Mouse (Mus musculus): ENCODE results near the gene Espl1.
A peak's percentile ranks its signal among the peaks of the same experiment; 100 is the strongest.
"Not testable (repeated sequence)": the region's sequence is repeated elsewhere in the genome, so short reads cannot be mapped to it uniquely, and the experiment has no call there.

Gene Espl1

DNA sequence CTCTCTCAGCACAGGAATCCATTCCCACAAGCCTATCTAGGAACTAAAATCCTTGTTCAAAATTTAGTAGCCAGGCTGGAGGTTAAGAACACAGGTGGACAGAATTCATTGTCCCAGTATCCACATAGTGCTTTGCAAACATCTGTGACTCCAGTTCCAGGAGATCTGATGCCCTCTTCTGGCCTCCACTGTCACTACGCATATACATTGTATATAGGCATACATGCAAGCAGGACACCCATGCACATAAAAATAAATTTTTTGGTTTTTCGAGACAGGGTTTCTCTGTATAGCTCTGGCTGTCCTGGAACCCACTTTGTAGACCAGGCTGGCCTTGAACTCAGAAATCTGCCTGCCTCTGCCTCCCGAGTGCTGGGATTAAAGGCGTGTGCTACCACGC, 39.9 kb downstream of the Espl1 start:
- not testable (repeated sequence) for DNase-seq (ENCODE audit: low spot score)

DNA sequence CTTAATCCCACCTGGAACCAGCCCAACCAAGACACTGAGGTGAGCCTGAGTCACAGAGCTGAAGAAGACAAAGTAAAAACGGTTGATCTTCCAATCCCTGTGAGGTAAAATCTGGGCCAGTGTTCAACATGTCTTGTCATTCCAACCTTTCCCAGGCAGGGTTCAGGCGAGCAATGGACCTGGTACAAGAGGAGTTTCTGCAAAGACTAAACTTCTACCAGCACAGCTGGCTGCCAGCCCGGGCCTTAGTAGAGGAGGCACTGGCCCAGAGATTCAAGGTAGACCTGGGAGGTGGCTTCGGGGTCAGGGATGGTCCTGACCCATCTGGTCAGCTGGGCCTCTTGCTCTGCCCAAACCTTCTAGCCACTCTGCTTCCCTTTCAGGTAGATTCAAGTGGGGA, 40.9 kb downstream of the Espl1 start:
- no peak for DNase-seq (ENCODE audit: low spot score)

- no peak for DNase-seq (ENCODE audit: low spot score)
Observed at GRCm38 (mm10) chr15:102339612-102340011, 43.5 kb downstream of the Espl1 start.

GRCm38 (mm10) chr15:102341580-102341979, 45.5 kb downstream of the Espl1 start:
- no peak for DNase-seq (ENCODE audit: low spot score)

GRCm38 (mm10) chr15:102344490-102344889, 48.4 kb downstream of the Espl1 start:
- no peak for DNase-seq (ENCODE audit: low spot score)

DNA sequence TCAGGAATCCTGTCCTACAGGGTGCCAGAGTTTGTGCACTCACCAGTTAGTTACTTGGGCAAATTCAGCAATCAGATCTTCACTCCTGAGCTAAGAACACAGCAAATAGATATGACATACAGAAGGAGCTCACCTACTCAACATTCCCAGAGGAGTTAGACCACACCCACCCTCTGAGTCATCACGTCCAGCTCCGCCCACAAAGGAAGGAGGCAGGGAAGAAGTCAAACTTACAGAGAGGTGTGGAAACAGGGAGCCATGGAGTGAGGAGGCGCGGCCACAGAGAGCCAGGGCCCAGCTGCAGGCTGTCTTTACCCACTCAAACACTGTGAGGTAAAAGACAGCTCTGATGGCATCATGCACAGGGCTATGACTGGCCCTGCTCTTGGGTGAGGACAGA, 50.4 kb downstream of the Espl1 start:
- DNase-seq (ENCODE audit: low spot score), result no peak

DNA sequence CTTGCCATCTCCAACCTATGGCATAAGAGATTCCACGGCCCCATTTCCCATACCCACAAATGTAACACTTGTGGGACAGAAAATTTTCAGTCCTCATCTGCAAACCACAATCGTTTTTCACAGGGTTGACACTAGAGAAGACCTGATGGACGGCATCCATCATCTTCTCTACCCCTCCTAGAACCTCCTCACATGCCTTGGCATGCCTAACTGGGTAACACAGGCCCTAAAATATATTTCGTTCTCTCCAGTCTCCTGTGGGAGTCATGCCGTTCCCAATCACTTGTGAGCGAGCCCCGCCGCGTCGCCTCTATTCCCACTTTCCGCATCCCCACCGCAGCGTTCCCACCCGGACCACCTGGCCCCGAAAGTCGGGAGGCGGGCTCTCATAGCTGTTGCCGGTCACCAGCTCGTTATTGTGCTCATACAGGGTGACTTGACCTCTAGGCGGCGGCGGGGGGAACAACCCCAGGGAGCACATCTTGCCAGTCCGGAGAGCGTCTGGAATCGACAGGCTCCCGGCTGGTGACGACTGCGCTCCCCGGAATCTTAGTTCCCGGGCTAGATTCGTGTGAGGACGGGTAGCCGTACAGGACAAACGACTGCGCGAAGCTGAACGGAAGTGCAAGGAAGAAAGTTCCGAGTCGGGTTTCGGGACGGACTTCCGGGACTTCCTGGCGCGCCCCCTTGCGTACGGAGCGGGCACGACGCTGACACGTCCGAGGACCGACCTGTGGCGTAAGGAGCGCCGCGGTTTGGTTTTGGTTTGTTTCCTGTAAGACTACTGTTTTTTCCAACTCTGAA, 54.3 kb downstream of the Espl1 start, which contains the start of gene Aaas:
TSS of gene Aaas (minus strand) at position 634 of the 804 bp plus-strand sequence.
- peak; percentile 88 for DNase-seq (ENCODE audit: low spot score)

GRCm38 (mm10) chr15:102350942-102351291, 54.9 kb downstream of the Espl1 start:
- no peak for DNase-seq (ENCODE audit: low spot score)

- DNase-seq (ENCODE audit: low spot score), result no peak
Observed at GRCm38 (mm10) chr15:102352177-102352576, 56.1 kb downstream of the Espl1 start.

GRCm38 (mm10) chr15:102353986-102354385, 57.9 kb downstream of the Espl1 start:
- DNase-seq (ENCODE audit: low spot score), result no peak

GRCm38 (mm10) chr15:102355134-102355870, 59.2 kb downstream of the Espl1 start:
- DNase-seq (ENCODE audit: low spot score), result no peak

DNA sequence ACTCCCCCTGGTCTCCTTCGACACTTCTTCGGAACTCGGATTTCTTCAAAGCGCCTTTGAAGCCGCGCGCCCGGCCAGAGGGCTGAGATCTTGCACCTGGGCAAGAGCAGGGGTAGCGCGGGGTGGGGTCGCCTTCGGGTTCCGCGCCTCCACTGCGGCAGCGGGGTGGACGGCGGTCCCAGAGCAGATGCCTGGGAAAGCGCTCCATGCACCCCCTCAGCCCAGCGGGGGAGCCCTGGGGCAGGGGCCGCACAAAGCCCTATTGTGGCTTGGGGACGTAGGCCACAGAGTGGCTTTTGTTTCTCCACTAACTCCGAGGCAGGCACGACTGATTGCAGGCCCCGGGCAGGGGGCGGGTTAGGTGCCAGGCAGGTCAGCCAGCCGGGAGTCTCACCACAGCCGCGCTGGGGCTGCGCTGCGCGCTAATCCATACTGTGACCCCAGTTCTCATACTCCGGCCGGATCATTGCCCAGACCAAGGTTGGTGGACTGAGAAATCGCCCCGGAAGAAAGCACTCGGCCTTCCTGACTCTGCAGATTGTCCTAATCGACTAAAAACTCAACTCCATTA, 59.9 kb downstream of the Espl1 start:
- no peak for DNase-seq (ENCODE audit: low spot score)

- DNase-seq (ENCODE audit: low spot score), result no peak
Observed at GRCm38 (mm10) chr15:102356501-102357325, 60.6 kb downstream of the Espl1 start.

DNA sequence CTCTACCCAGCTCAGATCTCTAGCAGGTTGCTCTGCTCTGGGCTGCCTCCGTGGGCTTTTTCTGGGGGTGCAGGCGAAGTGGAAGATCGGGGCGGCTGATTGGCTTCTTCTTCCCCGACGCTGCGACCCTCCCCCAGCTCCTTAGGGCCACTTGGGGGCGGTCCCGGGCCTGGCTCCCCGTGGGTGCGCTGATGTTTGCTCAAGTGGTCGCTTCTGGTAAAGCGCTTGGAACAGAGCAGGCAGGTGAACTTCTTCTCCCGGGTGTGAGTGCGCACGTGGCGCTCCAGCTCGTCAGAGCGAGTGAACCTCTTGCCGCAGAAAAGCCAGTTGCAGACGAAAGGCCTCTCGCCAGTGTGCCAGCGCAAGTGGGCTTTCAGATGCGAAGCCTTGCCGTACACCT, 62.1 kb downstream of the Espl1 start:
- no peak for DNase-seq (ENCODE audit: low spot score)

GRCm38 (mm10) chr15:102358834-102359233, 62.8 kb downstream of the Espl1 start:
- no peak for DNase-seq (ENCODE audit: low spot score)

DNA sequence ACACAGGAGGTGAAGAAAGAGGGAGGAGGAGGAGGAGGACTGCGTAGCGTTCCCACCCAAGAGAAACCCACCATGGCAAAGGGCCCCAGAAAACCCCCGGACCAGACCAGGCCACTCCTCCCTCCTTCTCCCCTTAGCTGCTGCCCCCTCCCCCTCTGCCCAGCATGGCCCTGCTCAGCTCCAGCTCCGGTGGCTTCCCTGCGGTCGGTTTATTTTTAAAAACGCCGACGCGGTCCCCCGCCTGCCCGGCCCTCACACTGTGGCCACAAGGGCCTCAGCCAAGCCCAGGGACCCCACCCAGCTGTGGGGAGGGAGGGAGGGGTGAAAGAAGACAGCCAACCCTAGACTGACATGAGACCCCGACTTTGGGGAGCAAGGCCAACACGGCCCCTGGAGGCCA, 66.6 kb downstream of the Espl1 start:
- DNase-seq (ENCODE audit: low spot score), result no peak

DNA sequence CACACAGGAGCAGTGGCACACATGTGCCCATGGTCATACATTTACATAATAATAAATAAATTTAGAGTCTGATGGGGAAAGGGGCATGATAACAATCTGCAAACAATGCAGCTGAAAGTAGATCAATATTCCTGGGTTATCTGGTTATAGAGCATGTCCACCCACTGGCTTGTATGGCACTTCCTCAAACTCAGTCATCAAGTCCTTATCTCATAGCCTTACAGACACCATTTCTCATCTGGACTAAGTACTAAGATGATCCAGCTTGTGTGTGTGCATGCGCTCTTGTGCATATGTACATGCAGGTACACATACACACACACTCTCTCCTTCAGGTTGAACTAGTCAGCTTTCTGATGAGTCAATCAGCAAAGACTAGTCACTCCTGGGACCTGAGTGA, 68.6 kb downstream of the Espl1 start:
- no peak for DNase-seq (ENCODE audit: low spot score)

DNA sequence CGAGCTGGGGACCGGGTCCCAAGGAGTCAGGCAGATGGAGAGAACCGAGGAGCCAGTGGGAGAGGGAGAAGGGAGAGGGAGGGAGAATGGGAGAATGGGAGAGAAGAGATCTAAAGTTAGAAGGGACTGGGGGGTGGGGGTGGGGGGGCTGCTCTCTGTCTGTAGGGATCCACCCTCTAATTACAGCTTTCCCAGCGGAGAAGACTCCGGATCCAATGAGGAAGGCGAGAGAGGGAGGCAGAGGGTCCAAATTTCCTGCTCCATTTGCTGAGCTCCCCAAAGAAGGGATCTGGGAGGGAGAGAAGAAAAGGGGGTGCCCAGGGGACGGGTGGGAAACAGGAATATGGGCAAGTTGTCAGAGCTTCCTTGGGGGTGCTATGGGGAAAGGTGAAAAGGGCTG, 70.2 kb downstream of the Espl1 start:
- no peak for DNase-seq (ENCODE audit: low spot score)

DNA sequence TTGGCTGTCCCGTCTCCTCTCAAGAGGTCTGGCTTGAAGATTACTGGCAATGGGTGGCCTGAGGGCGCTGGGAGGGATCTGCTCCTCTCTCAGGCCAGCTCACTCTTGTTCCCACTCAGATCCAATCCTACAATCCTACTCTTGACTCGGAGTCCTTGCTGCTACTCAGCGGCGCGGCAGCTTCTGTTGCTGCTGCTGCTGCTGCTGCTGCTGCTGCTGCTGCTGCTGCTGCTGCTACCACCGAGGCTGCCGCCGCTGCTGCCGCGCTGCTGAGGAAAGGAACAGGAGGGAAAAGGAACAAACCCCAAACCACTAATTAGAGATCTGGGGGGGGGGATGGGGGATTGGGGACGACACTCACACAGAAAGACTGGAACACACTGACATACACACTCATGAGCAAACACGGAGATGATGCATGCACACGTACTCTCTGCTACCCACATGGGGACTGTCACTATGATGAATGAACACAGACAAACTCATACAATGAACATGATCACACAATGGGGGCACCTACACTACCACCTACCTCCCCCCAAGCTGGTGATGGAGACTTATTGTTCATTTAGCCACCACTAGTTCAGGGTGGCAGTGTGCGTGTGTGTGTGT, 70.8 kb downstream of the Espl1 start, which contains the start of gene Sp7:
TSS of gene Sp7 (minus strand) at position 450 of the 612 bp plus-strand sequence.
- no peak for DNase-seq (ENCODE audit: low spot score)

DNA sequence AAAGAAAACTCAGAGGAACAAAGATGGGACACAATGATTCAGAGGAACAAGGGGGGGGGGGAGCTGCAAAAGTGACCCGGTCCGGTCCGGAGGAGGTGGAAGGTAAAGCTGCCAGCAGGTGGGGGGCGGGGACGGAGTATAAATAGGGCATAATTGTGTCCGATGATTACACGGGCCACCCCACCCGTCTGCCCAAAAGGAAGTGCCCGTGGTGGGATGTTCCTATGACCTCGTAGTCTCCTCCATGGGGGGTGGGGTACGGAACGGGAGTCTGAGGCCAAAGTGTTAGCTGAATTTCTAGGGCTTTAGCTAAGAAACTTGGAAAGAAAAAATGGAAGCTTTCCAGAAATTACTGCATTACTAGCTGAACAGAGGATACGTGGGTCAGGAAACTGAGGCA, 73.9 kb downstream of the Espl1 start:
- no peak for DNase-seq (ENCODE audit: low spot score)

DNA sequence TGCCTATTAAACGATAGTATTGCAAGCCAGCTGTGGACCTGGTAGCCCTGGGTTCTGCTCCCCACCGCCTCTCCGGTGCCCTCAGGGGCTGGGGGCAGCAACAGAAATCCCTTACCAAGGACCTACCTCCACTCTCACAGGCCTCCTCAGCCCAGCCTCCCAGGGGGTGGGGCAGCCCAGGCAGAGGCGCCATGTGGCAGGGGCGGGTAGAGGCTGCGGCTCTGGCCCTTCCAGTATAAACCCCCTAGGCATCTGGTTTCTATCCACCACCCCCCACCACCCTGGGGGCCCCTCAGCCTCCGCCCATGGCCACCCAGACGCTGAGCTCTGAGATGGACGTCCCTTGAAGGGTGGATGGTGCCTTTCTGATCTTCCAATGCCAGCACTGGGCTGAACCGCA, 74.7 kb downstream of the Espl1 start:
- DNase-seq (ENCODE audit: low spot score), result no peak
